Mouse (Mus musculus) granulocyte monocyte progenitor cell, adult 5-6 weeks (primary cell): ENCODE measurements at regions not wholly inside any gene's neighbourhood (a gene's known extent, or its start where the extent isn't known, plus 50 kb on each side); places are given as distances from the start of the nearest gene placed in this dataset.
"Not testable (repeated sequence)": the region's sequence is repeated elsewhere in the genome, so short reads cannot be mapped to it uniquely, and the experiment has no call there.

Source experiments
- ATAC-seq: replicated peaks from 2 replicates; pipeline ENCODE4 v1.8.0; 2016; ENCODE audit warnings: mild to moderate bottlenecking, moderate TSS enrichment, inconsistent platforms; ENCODE audit not compliant: poor library complexity, severe bottlenecking

DNA sequence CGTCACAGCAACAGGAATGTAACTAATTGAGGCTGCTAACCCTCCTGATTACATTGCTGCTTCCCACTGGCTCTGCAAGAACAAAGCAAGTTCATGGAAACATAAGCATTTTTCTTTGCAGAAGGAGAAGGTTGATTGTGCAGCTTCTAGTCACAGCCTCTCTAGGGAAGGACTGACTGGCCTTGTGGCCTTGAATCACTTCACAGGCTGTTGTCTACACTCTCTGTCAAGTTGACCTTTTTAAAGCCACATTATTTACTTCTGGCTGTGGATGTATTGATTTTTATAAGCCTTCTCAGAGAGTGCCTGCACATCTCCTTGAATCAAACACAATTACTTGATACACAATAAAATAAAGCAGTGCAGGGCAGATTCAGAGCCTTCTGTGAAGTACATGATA, 251.8 kb upstream of the Myo3a start:
- ATAC-seq = no peak

- ATAC-seq = no peak
Observed at GRCm38 (mm10) chr2:21976337-21976736, 251.0 kb upstream of the Myo3a start.

DNA sequence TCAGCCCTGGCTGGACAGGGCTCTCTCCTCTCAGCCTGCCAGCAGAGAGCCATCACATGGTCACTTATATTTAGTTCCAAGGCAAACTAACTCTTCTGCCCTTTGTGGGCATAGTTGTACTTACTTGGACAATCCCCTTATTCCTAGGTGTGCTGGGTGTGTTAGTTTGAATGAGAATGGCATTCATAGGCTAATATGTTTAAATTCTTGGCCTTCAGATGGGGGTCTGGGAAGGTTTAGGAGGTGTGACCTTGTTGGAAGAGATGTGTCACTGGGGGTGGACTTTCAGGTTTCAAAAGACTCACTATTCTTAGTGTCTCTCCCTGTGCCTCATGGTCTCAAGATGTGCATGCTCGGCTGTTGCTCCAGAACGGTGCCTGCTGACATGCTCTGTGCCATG, 250.5 kb upstream of the Myo3a start:
- ATAC-seq = no peak

DNA sequence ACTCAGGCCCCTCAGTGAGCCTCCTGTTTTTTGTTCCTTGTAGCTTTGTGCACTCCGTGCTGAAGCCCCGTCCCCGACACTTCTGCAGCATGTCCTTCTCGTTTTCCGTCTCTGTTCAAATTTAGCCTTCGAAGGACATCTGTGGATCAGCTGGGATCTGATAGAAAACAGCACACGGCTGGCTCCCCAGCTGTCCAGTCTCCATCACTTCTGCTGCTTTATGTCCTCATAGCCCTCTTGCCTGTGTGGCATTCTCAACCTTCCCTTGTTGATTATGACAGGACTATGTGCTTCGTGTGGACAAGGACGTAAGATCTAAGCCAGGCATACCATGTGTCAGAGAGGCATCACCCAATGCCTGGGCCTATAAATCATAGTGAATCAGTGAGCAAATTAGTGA, 247.1 kb upstream of the Myo3a start:
- no peak for ATAC-seq

DNA sequence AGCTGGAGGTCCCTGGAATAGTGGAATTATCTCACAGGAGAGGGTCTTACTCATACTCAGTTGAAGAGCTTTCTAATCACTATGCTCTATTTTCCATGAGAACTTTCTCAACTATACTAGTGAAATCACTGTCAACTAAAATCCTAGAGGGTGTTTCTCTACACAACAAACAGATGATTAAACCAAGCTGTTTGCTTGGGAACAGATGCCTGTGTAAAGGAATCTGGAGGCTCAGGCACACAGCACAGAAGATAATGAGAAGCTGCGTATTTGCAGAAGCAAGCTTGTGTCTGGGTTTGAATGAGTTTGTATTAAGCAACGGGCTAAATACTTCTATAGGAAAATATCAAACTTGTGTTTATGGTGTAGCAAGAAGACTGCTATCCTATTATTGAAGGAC, 202.9 kb upstream of the Myo3a start:
- no peak for ATAC-seq

- no peak for ATAC-seq
Observed at GRCm38 (mm10) chr2:22026794-22027193, 200.5 kb upstream of the Myo3a start.

- no peak for ATAC-seq
Observed at GRCm38 (mm10) chr2:22028569-22028968, 198.7 kb upstream of the Myo3a start.

- no peak for ATAC-seq
Observed at GRCm38 (mm10) chr2:22029022-22029803, 198.1 kb upstream of the Myo3a start.

DNA sequence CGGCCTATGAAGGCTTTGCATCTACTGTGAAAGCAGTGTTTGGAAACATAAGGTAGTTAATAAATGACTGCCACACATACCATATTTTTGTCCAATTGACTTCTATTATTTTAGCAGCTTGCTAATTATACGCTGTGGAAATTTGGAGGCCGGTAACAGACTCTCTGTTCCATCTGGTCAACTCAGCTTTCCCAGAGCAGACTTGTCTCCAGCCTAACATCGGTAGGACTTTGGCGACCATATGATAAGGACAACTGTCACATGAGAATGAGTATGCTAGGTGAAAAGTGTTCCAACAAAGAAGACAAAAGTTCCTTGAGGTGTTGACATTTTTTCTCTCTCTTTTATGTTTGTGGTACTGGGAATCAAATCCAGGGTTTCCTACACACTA, 197.5 kb upstream of the Myo3a start:
- no peak for ATAC-seq

DNA sequence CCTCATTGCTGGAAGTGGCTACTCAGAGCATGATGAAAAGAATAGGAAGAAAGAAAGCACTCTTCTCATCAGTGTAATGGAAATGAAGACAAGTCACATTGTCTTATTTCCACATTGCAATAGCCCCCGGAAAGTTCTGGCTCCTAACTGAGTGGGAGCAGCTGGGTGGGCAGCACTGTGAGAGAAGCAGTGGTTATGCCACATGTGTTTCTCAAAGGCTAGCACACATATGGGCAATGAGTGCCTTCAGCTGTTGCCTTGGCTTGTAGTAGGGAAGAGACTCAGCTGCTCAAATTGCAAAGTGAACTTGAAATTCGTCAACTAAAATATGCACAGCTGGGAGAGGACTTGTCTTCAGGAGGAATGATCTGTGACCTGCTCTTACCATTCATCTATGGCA, 190.5 kb upstream of the Myo3a start:
- ATAC-seq = no peak

- ATAC-seq = no peak
Observed at GRCm38 (mm10) chr2:22038780-22039179, 188.5 kb upstream of the Myo3a start.

GRCm38 (mm10) chr2:22043937-22044336, 183.4 kb upstream of the Myo3a start:
- not testable (repeated sequence) for ATAC-seq

- ATAC-seq = no peak
Observed at GRCm38 (mm10) chr2:22044949-22045348, 182.4 kb upstream of the Myo3a start.

- ATAC-seq = no peak
Observed at GRCm38 (mm10) chr2:22047465-22047864, 179.8 kb upstream of the Myo3a start.

DNA sequence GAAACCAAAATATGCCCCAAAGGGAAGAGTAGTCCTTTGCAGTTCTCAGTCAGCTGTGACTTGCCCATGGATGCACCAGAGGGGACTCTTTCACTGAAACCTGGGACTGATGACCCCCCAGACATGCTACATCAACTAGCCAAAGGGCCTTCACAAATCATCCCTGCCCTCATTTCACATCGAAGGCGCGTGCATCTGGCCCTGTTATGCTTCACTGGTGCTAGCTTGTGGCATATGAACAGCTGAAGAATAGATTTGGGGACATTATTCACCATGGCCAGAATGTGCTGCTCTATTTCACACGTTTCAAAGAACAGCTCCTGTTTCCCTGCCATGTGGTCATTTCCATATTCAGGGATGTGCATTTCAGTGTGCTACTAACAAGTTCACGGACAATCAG, 160.8 kb upstream of the Myo3a start:
- no peak for ATAC-seq

DNA sequence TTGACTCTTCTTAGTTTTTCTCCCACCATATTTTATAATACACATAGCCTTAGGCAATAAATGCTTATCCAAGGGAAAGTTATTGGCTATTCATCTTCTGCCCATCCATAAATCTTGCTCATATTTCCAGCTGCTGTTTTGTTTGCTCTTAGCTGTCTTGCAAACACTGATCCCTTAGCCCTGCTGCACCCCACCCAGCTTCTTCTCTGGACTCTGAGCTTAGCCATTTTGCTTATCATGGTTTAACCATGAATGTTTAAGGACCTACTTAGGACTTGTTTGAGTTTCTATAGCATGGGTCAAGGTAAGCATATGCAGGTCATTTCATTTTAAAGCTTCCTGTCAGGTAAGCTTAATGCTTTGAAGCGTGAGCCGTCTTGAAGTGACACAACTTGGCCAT, 130.5 kb upstream of the Myo3a start:
- no peak for ATAC-seq

DNA sequence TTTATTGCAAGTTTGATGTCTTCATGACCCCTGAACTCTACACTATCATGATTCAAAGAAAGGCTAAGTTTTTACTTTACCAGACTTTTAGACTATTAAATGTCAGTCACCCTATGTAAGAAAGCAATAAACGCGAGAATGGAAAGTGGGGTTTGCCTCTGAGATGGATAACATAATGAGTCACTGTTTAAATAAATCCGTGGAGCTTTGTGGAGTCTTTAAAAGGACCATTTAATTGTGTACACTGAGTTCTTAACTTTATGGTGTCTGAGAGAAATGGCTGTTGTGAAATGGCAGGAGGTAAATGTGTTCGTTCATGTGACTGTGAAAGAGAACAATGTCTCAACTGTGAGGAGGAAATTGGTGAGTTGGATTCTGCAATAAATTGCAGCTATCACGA, 122.2 kb upstream of the Myo3a start:
- no peak for ATAC-seq

DNA sequence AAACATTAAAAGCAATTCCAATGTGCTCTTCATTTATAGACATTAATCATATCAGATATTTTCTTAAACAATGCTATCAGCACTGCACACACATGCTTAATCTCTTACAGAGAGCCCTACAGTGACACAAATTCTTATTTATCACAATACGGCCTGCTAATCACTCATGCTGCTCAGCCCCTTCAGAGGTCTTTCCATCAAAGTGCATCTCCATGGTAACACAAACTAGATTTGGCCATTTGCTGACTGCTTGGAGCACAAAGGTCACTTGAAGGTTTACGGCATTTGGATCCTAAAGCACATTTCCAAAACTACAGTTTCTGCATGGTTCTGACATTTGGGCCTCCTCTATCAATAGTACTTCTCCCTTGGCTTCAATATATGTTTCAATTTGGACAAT, 77.6 kb upstream of the Myo3a start:
- no peak for ATAC-seq

DNA sequence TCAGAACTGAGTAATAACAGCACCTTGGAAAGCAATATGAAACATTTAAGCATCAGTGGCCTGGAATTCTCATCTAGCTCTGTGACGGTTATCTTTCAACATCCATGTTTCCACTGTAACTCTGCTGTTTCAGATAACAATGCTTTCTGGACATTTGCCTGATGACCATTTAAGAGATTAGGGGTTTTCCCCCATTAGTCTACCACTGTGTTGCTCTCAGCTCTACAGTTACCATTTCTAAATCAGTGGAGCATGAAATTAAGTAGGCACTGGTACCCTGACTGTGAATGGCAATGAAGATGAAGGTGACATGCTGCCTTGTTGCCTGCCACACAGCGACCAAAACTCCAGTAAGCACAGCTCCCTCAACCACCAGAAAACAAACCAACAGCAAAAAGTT, 70.7 kb upstream of the Myo3a start:
- no peak for ATAC-seq

DNA sequence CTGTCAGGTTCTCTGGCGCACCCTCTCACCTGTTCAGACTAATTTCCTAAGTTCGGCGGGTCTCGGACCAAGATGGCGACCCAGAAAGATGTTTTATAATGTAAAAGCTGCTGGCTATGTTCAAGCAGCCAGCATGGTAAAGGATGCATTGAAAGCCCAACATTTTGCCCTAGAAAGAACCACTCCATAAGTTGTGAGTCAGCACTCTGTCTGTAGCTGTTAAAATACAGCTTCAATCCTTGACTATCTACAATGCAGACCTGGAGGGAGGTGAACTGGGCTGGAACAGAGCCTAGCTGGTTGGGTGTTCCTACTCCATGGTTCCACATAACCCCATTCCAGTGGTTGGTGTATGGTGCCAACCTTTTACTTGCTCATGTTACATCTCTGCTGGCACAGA, 61.9 kb upstream of the Myo3a start:
- no peak for ATAC-seq

DNA sequence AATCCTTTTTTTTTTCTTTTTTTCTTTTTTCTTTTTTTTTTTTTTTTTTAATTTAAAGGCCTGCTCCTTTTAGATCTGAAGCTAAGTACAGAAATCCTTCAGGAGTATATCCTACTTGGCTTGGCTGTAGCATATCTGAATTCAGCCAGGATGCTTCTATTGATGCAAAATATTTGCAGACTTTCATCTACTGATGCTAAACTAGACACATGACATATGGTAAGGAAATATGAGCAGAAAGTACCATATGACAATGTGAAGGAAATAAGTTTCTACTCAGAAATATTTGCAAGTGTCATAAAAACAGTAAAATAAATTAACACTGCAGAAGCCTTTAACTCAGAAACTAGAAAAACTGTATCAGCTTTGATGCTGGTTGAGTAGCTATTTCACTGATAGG, 61.4 kb upstream of the Myo3a start:
- no peak for ATAC-seq
